Mouse (Mus musculus) G1E (cell line): ENCODE results near the gene Egfl7.

ENCODE experiments used
- CTCF ChIP-seq: IDR thresholded peaks from 2 replicates; pipeline ENCODE4 v1.5.1; 2012; ENCODE audit warnings: low read depth, low read length, inconsistent platforms, mixed read lengths
- GATA1 ChIP-seq: IDR thresholded peaks from 2 replicates; pipeline ENCODE4 v1.6.1; 2012; ENCODE audit warnings: borderline replicate concordance, low read length, inconsistent platforms, mixed read lengths
- GATA2 ChIP-seq: IDR thresholded peaks from 2 replicates; pipeline ENCODE4 v1.6.1; 2012; ENCODE audit warnings: low read depth, low read length, inconsistent platforms, borderline replicate concordance
- TAL1 ChIP-seq: conservative IDR thresholded peaks from 2 replicates; pipeline ENCODE4 v1.6.1; 2012; ENCODE audit warnings: low read depth, low read length, inconsistent platforms, mixed read lengths

DNA sequence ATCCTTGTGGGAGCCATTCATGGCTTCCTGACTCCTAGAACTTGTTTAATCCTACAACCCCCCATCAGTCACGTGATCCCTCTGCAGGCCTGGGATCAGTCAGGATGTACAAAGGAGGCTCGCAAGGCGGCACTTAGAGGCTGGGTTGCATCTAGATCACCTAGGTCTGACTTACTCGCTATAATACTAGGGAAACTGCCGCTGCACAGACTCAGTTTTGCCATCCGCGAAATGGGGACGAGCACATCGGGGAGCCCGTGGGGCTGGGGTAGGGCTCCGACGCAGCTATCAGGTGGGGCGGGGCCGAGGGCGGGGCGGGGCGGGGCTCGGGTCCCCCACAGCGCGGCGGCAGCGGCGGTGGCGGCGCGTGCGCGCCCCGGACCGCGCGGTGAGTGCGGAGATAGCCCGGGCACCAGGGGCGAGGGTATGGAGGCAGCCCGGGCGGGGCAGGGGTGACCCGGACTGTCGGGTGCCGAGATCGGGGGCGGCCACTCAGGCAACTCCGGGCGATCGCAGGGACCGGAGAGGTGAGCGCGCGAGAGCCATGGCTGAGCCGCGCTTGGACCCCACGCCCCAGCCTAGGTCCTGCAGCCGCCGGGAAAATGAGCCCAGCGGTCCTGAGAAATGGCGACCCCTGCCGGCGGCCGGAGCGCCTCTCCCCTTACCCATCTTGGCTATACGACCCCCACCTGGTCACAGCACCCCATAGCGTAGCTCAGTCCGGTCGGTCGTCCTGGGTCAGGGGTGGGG lies 6.7 kb downstream of the Egfl7 start, which contains the start of gene Gm20532:
- TF ChIP-seq CTCF (no peak), GATA1 (no peak), TAL1 (no peak), GATA2 (no peak)
